Mouse (Mus musculus): ENCODE results near the gene Gm20388.

DNA sequence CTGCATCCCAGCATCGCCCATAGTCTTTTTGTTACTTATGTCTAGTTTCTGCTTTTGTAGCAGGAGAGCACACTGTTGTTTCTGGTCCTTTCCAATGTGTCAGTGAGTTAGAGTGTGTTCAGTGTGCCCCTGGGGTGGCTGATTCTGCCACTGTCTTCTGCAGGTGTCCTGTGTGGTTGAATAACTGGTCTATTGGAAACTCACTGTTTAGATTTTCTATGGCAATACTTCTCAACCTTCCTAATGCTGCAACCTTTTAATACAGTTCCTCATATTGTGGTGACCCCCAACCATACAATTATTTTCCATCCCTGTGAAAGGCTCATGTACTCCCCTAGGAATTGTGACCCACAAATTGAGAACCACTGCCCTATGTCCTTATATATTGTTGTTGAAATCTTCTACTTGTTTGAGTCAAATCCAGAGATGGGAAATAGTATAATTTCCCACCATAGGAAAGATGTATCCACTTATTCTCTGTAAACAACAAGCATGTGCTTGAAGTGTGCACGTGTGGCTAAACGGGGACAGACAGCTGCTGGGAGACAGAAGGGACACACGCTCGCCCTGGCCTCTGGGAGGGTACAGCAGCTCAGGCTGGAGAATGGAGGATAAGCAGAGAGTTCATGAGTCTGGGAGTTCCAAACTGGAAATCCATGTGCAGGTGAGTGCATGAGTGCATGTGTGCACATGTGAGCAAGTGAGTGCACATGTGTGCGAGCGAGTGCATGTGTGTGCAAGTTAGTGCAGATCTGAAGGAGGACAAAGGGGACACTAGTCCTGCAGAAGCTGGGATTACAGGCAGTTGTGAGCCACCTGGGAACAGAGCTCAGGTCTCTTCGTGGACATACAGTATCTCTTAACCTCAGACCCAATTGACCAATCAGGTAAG is 1931.7 kb downstream of the Gm20388 start:
- TF ChIP-seq CTCF (IDR thresholded peaks at IDR 0.05; ENCODE audit: extremely low read depth, insufficient read depth, low read length), result no peak
- no peak for TF ChIP-seq POLR2A (IDR thresholded peaks at IDR 0.05; ENCODE audit: extremely low read depth, insufficient read depth, low read length)

Measured in cortical plate, adult 2 months (tissue).